Mouse (Mus musculus) lung, adult 2 months (tissue): ENCODE measurements around the gene Elp5. TPM values are rescaled to one million over a fixed set of nuclear protein-coding genes. Genes with fewer than 3 reads are reported as not detected.

Experiments used
- DNase-seq: peaks from one replicate; pipeline ENCODE4 v3.0.0; 2022
- H3K4me1 ChIP-seq: fragments of 200-500 bp; 2 replicates; pipeline ENCODE4 v1.6.1; 2011; ENCODE audit warnings: low read length; ENCODE audit not compliant: control insufficient read depth, insufficient read depth
- H3K4me3 ChIP-seq: fragments of 200-500 bp; replicated peaks from 2 replicates; pipeline ENCODE3; 2011; ENCODE audit warnings: low read depth, mild to moderate bottlenecking, control low read depth, low read length; ENCODE audit errors: extremely low read depth
- CTCF ChIP-seq: fragments of 200-500 bp; IDR thresholded peaks from 2 replicates; pipeline ENCODE4 v1.5.1; 2011; ENCODE audit warnings: mild to moderate bottlenecking, low read length, control low read depth; ENCODE audit not compliant: insufficient read depth
- POLR2A ChIP-seq: fragments of 200-500 bp; IDR thresholded peaks from 2 replicates; pipeline ENCODE4 v1.6.1; 2011; ENCODE audit warnings: low read depth, mild to moderate bottlenecking, control low read depth, low read length, borderline replicate concordance; ENCODE audit errors: extremely low read depth
- WGBS: fragments of 180-500 bp; shearing (Covaris S2); methylation state at CpG from one replicate; pipeline ENCODE4 v1.1.7; 2018; 5-methylcytosine and 5-hydroxymethylcytosine counted together
- polyA plus RNA-seq: library from polyadenylated mRNA; depleted of rRNA; stranded (reverse); fragments of >200 nt; gene quantifications from 2 replicates; pipeline ENCODE4 v1.2.3, GENCODE M21; 2012

Elp5 gene
- polyA plus RNA-seq, 1 experiment: 53.8 TPM

- peak; percentile 99 for DNase-seq
- peaks cover 8% of the 10 kb centered on the region; the same call in 1 of the 2 replicates for H3K4me1 ChIP-seq
- TF ChIP-seq CTCF: no peak
- peak; percentile 94 for TF ChIP-seq POLR2A
- H3K4me3 ChIP-seq: peak overlapping the region; percentile 94
- 2% methylated on average over 55 of the region's 60 CpGs for WGBS
Observed at GRCm38 (mm10) chr11:69980196-69981140, 1.8 kb downstream of the Elp5 start.

GRCm38 (mm10) chr11:69979827-69980195 lies 2.5 kb downstream of the Elp5 start:
- Histone ChIP-seq H3K4me1 (peaks cover 8% of the 10 kb centered on the region; the same call in 1 of the 2 replicates), H3K4me3 (peak overlapping the region; percentile 94)
- no peak for TF ChIP-seq POLR2A
- no peak for TF ChIP-seq CTCF
- no peak for DNase-seq
- WGBS: 2% methylated on average over 16 of the region's 16 CpGs

- Histone ChIP-seq H3K4me3 (no peak overlapping the region), H3K4me1 (no peaks in the 10 kb centered on the region)
- TF ChIP-seq POLR2A (no peak), CTCF (no peak)
- 84% methylated on average over 4 of the region's 4 CpGs for WGBS
- DNase-seq: no peak
Observed at GRCm38 (mm10) chr11:69976271-69976670, 6.0 kb downstream of the Elp5 start.

- no peak for DNase-seq
- H3K4me1 ChIP-seq: no peaks in the 10 kb centered on the region
- no peak overlapping the region for H3K4me3 ChIP-seq
- WGBS: 99% methylated on average over 2 of the region's 2 CpGs
- TF ChIP-seq POLR2A (no peak), CTCF (no peak)
Observed at GRCm38 (mm10) chr11:69974907-69975306, 7.4 kb downstream of the Elp5 start.

- Histone ChIP-seq H3K4me3 (no peak overlapping the region), H3K4me1 (peaks cover 3% of the 10 kb centered on the region)
- DNase-seq: no peak
- 72% methylated on average over 3 of the region's 3 CpGs for WGBS
- TF ChIP-seq CTCF (no peak), POLR2A (no peak)
Observed at GRCm38 (mm10) chr11:69970775-69971174, 11.5 kb downstream of the Elp5 start.

GRCm38 (mm10) chr11:69970222-69970621 lies 12.1 kb downstream of the Elp5 start:
- WGBS: 69% methylated on average over 6 of the region's 6 CpGs
- no peak for DNase-seq
- no peak for TF ChIP-seq POLR2A
- Histone ChIP-seq H3K4me1 (peaks cover 3% of the 10 kb centered on the region), H3K4me3 (no peak overlapping the region)

- no peak for TF ChIP-seq CTCF
- no peak for TF ChIP-seq POLR2A
- no peak for DNase-seq
- Histone ChIP-seq H3K4me1 (peaks cover 3% of the 10 kb centered on the region), H3K4me3 (no peak overlapping the region)
- 70% methylated on average over 4 of the region's 4 CpGs for WGBS
Observed at GRCm38 (mm10) chr11:69968793-69969192, 13.5 kb downstream of the Elp5 start.

GRCm38 (mm10) chr11:69966860-69967517 lies 15.3 kb downstream of the Elp5 start:
- DNase-seq: no peak
- Histone ChIP-seq H3K4me3 (peak overlapping the region; percentile 52), H3K4me1 (peaks cover 3% of the 10 kb centered on the region)
- 37% methylated on average over 17 of the region's 17 CpGs for WGBS
- TF ChIP-seq CTCF (no peak), POLR2A (no peak)

GRCm38 (mm10) chr11:69966006-69966859 lies 16.1 kb downstream of the Elp5 start:
- 4% methylated on average over 59 of the region's 59 CpGs for WGBS
- Histone ChIP-seq H3K4me1 (peaks cover 3% of the 10 kb centered on the region), H3K4me3 (peak overlapping the region; percentile 52)
- no peak for TF ChIP-seq POLR2A
- no peak for TF ChIP-seq CTCF
- peak; percentile 50 for DNase-seq
